Mouse (Mus musculus) ovary, postnatal 14 days (tissue): ENCODE results near the gene Ccdc92.

Experiments
- DNase-seq: peaks from one replicate; pipeline ENCODE4 v3.0.0; 2022; ENCODE audit warnings: low spot score

Gene Ccdc92

DNA sequence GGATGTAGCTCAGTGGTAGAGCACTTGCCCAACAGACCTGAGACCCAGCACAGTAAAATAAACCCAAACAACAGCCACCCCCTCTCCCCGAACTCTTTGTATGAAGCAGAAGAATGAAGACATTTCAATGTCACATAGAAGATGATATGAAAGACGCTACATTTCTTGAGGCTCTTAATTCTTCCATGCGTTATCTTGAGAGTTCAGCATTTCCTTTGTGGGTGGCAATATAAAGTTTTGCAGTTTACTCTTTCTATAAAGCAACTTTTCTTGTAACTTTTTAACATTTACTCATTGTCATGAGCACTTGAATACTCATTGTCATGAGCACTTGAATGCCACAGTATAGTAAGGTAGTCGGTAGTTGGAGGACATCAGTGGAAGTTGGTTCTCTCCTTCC is 8.0 kb downstream of the Ccdc92 start:
- no peak for DNase-seq

DNA sequence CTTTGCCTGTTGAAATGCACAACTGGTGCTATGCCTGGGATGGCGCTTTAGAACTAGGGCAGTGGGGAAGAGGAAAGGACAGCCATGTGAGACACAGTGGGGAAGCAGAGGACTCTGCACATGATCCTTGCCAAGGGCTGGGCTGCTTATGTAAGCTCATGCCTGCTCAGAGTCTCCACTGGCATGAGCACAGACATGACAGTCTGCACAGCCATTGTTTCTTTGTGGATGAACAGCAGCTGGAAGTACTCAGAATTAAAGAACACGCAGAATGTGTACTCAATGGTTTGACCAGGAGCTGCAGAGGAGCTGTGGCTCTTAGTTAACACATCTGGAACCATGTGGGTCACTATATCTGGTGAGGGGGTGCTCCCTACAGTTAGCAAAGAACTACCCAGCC is 9.1 kb downstream of the Ccdc92 start:
- no peak for DNase-seq

DNA sequence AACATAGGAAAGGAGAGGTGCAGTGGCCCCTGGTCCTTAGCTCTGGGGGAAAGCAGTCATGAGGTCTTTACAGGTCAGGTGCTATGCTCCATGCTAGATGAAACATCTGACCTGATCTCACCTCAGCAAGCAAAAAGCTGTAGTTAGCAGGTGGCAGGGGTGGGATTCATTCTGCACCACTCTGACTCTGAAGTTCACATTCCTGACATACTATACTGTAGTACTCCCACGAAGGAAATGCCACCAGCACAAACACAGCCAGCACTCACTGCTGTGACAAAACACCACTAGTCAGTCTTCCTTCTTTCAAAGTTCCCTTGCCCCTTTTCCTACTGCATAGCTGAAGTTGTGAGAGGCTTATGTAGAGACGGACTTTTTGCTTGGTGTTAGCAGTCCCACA is 9.9 kb downstream of the Ccdc92 start:
- no peak for DNase-seq

DNA sequence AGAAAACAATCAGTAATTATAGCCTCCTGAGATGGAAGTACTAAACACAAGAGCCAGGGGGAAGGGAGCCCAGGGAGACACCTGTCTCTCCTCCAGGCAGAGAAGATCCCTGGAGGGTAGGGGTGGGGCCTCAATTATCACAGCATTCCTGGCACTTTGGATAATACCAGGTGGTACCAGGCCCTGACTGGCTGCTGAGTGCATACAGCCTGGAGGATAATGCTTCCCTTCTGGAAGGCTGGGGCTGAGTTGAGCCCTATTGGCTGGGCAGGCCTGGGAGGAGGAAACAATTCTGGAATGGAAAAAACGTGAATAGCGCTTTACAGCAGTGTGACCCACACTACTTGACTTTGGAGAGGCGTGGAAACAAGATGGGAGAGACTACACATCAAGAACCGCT is 10.7 kb downstream of the Ccdc92 start:
- DNase-seq = no peak

DNA sequence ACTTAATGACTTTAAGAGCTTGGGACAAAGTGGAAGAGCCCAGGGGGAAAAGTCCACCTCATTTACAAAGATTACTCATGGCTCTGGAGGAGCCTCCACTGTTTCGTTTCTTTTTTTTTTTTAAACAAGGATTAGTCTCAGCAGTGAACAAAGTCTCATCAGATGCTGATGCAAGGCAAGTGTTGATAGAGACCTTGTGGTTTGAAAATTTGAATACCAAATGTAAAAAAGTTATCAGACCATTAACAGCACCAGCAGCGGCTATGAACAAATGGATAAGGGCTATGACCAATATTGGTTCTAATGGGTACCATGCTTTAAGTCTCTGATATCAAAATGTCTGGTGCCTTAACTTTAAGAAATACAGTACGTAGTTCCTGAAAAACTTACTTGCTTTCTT is 13.2 kb downstream of the Ccdc92 start:
- no peak for DNase-seq

DNA sequence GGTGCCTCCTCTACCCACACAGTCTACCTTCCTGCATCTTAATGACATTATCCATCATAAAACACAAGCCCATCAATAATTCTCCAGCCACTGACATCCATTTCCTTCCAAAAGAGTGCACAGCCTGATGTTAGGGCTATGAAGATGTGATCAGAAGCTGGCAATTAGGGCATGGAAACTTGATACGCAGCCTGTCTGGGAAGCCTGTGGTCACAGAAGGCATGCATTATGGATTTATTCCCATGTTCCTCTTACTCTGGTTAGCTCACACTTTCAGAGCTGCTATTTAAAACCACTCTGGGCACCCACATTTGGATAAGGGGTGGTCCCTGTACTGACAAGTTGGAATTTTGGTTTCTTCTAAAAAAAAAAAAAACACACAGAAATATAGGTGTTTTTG is 15.2 kb downstream of the Ccdc92 start:
- DNase-seq = no peak

DNA sequence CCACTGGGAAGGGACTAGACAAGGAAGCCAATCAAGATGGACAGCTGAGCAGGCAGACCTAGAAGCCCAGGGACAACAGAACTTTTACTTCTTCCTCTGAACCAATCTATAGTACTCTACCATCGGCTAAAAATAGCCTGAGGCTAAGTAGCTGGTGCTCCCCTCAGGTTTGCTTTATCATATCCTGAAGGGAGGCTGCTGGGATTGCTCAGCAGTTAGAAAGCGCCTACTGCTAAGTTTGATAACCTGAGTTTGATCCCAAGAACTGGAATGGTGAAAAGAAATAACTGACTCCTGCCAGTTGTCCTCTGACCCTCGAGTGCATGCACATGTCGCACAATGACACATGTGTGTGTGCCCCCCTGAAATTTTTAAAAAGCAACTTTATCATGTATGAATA is 17.3 kb downstream of the Ccdc92 start:
- no peak for DNase-seq

DNA sequence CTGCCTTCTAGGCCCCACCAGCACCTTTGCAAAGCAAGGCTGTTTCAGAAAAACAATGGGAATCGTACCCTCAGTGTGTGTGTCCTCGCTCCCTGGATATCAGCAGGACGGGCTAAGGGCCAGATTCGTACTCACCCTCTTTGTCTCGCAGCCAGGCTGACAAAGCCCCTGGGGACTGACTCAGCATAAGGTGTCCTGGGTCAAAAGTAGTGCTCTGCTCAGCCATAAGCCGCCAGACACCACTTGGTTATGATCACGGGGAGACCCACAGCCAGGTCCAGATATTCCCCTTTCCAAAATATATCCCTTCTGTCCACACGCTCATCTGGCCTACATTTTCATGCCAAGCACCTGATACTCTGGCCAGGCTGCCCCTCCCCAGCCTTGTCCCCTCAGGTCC is 18.8 kb downstream of the Ccdc92 start:
- DNase-seq = no peak

DNA sequence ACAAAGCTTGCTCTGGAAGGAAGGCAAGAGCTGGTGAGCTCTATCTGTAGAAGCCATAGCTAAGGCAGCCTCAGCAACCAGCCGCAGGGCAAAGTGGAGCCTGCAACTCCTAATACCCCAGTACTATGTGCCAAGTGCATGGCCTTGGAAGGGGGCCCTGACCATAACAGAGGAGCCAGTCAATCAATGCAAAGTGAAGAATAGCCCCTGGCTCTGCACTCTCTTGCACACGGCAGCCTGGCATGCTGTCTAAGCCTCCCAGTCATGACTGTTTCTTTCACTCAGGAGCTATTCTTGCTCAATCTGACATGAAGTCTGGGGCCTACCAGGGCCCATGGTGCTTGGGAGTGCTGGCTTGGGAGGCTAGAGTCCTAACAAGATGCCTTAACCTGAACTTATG is 21.6 kb downstream of the Ccdc92 start:
- no peak for DNase-seq

DNA sequence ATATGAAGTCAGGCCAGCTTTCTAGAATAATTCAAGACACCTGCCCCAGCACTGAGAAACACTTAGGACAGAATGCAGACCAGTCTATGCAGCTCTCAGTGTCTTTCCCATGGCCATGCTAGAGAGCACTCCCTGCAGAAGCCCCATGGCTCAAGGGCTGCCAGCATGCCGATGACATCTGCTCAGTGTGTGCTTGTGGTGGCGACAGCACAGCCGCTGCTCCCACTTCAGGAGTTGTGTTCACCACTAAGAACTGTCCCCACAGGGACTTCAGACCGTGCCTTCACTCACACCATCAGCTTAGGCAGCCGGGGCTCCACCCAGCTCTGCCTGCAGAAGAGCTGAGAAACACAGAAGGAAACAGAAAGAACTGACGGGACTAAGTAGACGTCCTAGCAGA is 22.0 kb downstream of the Ccdc92 start:
- DNase-seq = no peak

DNA sequence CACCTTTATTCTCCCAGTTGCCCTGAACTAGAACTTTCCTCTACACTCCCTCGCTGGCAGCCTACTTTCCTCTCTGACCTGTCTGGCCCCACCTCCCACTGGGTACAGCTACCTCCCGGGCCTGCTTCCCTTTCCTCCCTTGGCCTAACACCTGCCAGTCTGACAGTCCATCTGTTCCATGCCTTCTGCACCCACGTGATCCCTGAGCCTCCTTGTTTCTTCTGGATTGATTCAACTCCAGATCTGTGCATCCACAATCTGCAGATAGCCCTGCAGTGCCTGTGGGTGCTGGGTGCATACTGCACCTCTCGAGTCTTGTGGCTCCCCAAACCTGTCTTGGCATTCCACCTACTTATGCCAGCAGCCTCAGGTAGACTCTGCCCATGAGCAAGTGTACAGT is 25.6 kb downstream of the Ccdc92 start:
- DNase-seq = no peak

DNA sequence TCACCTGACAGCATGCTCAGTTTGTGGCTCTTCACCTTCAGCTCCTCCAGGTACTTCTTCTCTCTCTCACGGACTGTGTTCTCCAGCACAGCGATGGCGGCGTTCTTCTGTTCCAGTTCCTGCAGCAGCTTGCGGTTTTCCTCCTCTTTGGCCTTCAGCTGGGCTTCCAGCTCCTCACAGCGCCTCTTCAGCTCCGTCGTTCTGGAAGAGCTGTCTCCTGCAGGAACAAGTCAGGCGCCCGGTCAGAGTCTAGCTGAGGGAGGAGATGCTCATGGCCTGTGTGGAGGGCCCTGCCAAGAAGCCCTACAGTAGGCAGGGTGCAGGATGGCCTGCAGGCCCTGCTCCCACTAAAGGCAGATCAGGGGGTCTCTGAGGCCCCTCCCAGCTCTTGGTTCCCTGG is 26.1 kb downstream of the Ccdc92 start:
- no peak for DNase-seq

DNA sequence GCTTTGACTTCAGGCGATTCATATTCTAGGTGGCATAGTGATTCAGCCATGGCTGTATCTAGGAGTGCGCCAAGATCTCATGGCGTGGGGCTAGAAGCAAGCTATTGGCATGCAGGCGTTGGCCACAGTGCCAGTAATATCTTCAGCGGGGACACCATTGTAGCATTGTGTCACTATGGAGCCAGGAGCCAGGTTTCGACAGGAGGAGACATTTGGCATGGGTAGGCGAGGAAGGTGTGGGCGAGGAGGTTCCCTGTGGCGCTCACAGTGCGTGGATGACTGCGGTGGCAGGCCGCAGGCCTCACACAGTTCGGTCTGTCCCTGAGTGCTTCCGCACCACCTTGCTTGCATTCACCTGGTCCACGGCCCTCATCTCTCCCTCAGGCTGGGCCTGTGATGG is 27.0 kb downstream of the Ccdc92 start:
- DNase-seq = no peak

DNA sequence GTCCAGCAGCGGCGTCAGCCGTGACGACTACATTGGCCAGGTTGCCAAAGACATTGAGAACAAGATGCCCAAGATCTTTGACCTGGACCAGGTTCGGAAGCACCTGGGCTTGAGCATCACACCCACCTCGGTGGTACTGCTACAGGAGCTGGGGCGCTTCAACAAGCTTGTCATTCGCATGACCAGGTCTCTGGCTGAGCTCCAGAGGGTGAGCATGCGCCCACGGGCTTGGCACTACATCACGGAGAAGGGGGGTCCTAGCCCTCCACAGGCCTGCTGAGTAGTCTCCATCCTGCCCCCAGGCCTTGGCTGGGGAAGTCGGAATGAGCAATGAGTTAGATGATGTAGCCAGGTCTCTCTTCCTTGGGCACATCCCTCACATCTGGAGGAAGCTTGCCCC is 31.9 kb downstream of the Ccdc92 start:
- DNase-seq = no peak

DNA sequence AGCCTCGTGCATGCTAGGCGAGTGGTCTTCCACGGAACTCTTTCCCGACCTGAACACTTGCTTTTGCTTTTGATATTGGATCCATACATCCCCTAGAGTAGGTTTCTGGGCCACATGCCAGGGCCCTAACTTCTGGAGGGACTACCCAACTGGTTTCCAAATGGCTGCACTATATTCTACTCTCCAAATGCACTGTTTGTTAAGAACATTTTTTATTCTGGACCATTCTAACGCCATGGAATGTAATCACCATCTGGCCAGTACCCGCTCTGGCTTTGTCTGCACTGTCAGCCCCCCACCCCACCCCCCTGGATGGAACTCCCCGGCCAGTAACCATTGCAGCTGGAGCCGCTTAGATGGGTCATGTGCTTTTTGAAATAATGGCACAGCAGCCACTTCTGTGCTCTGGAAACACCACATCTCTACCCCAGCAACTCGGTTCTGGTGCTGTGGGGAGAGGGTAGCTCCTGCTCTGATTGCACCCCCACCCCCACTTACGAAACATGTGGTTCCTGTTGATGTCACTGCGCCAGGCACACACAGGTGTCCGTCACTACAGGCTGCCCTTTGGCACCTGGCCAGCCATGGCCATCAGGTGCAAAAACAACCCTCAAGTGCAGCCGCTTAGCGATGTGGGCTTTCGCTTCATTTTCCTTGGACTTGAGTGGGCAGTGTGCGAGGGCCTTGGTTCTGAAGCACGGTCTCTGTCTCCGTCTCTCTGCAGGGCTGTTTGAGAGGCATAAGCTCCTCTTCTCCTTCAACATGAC is 39.9 kb downstream of the Ccdc92 start:
- DNase-seq = no peak

DNA sequence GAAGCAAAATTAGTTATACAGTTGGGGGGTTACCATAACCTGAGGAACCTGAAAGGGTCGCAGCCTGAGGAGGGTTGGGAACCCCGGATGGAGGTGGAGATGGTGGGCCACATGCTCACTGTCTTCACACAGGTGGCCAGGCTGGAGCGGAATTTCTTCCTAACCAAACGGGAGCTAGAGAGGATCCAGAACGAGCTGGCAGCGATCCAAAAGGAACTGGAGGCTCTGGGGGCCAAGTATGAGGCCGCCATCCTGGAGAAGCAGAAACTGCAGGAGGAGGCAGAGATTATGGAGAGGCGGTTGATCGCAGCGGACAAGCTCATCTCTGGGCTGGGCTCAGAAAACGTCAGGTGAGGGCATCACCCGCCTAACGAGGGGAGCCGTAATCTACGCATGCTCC is 45.2 kb downstream of the Ccdc92 start:
- no peak for DNase-seq

DNA sequence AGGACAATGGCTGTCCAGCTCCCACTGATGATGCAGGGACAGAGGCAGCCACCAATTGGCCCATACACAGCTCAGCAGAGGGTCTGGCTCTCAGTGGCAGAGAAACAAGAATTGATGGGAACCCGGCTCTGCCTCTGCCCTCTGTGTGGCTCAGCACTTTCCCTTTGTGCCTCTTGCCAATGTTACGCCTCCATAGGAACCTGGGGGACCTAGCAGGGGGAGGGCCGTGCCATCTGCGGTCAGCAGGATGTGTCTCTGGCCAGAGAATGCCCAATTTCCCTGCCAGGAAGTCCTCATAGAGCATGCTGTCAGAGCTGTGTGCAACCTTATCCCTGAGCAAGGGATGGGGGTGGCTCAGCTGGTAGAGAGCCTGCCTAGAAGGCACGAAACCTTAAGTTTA is 47.4 kb downstream of the Ccdc92 start:
- DNase-seq = no peak

DNA sequence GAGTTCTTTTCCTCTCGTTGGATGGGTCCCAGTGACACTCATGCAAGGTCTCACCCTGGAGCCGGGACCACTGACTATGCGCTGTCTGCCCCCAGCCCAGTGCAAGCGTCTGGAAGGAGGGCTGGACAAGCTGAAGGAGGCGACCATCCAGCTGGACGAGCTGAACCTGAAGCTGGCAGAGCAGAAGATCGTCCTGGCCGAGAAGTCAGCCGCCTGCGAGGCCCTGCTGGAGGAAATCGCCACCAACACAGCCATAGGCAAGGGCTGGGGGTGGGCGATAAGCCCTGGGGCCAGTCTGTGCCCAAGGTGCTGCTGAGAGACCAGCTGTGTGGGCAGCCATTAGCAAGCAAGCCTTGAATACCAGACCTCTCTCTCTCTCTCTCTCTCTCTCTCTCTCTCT is 49.8 kb downstream of the Ccdc92 start:
- DNase-seq = no peak

DNA sequence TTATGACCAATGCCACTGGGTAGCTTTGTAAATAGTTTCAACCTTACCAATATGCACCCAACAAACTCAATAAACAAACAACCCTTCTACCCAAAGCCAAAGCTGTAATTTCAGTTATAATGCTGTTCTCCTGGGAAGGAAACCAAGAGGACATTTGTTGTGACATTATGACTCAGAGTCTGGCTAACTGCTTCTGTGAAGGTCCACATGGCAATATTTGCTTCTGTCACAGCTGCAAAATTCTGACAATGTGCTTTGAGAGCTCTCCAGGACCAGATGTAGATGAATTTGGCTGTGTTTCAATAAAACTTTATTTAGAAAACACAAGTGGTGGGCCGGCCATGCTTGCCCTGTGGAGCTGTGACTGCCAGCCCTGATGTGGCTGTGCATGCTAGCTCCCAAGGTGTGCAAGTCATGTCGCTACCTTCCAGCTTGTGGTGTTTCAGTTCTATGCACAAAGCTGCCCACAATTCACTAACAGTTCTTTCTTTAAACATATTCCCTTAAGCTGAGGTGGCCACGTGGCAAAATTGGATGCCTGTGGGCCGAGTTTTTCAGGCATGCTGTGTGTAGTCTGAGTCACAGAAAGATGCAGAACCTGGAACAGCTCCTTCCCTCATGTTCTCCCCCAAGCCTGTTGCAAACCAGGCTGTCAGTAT is 52.4 kb downstream of the Ccdc92 start:
- no peak for DNase-seq

DNA sequence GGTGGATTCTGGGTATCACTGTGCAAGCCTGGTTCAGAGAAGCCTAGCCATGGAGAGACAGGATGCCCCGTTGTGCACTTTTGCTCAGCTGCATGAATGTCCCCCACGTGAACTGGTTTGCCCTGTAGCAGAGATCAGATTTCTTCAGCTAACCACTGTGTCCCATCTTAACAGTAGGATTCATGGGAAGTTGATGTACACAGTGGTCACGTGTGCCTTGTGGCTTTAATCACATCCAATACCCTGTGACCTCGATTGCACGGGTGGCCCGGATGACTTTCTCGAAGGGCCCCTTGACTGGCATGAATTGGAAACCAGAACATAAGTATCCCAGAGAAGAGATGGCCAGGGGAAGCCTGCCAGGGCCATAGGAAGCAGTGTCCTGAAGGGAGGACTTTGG is 70.1 kb downstream of the Ccdc92 start:
- no peak for DNase-seq

DNA sequence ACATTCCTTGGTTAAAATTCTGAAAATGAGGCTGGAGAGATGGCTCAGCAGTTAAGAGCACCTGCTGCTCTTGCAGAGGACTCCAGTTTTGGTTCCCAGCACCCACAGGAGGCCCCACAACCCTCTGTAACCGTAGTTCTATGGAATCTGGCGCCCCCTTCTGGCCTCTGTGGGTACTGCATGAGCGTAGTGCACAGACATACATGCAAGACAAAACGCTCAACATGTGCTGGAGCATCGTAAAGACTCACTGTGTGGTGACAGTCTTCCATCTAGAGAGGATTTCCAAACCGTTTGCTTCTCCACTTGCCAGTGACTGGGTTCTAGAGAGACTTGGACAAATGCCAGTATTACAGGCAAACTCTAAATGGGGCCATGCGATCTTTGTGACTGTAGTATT is 76.6 kb downstream of the Ccdc92 start:
- no peak for DNase-seq
